Mouse (Mus musculus) intestine, embryonic 16.5 days (tissue): ENCODE measurements around the gene Fgfr2. TPM values are rescaled to one million over a fixed set of nuclear protein-coding genes. Genes with fewer than 3 reads are reported as not detected.

ENCODE experiments used
- ATAC-seq: fragments of 200-750 bp; cut with Nextera tagmentation; 2 replicates; pipeline ENCODE4 v1.8.0; 2017; ENCODE audit warnings: moderate TSS enrichment, moderate library complexity
- H3K27ac ChIP-seq: fragments of 300-500 bp; sonication (generic); 2 replicates; pipeline ENCODE4 v1.5.1; 2014; ENCODE audit warnings: mild to moderate bottlenecking, low read length
- H3K27me3 ChIP-seq: fragments of 300-500 bp; sonication (generic); replicated peaks from 2 replicates; pipeline ENCODE4 v1.6.1; 2014; ENCODE audit warnings: low read length, control low read depth, mixed read lengths; ENCODE audit not compliant: control insufficient read depth, insufficient read depth
- H3K36me3 ChIP-seq: fragments of 300-500 bp; sonication (generic); 2 replicates; pipeline ENCODE4 v1.6.1; 2014; ENCODE audit warnings: low read length, control low read depth; ENCODE audit not compliant: control insufficient read depth, insufficient read depth
- H3K4me1 ChIP-seq: fragments of 300-500 bp; sonication (generic); 2 replicates; pipeline ENCODE4 v1.6.1; 2014; ENCODE audit warnings: low read length, control low read depth, mixed read lengths; ENCODE audit not compliant: control insufficient read depth, insufficient read depth
- H3K4me2 ChIP-seq: fragments of 300-500 bp; sonication (generic); 2 replicates; pipeline ENCODE4 v1.6.1; 2014; ENCODE audit warnings: low read depth, low read length, control low read depth
- H3K4me3 ChIP-seq: fragments of 300-500 bp; sonication (generic); 2 replicates; pipeline ENCODE4 v1.5.1; 2014; ENCODE audit warnings: mild to moderate bottlenecking, low read length
- H3K9ac ChIP-seq: fragments of 300-500 bp; sonication (generic); 2 replicates; pipeline ENCODE4 v1.6.1; 2014; ENCODE audit warnings: low read depth, low read length
- H3K9me3 ChIP-seq: fragments of 300-500 bp; sonication (generic); 2 replicates; pipeline ENCODE4 v1.6.1; 2016; ENCODE audit warnings: low read length, control low read depth; ENCODE audit not compliant: control insufficient read depth
- WGBS: fragments of 180-500 bp; shearing (Covaris S2); extraction: QIAGEN DNeasy Blood & Tissue Kit; methylation state at CpG from one replicate; pipeline ENCODE4 v1.1.7; 2014; 5-methylcytosine and 5-hydroxymethylcytosine counted together
- polyA plus RNA-seq: library from polyadenylated mRNA; unstranded; fragments of >200 nt; fragmentation: Nextera tagmentation; extraction: Ambion mirVana; gene quantifications from 2 replicates; pipeline ENCODE4 v1.2.1, GENCODE M21; 2015

The Fgfr2 gene
- polyA plus RNA-seq, 1 experiment from 2014 or later: 47.3 TPM

GRCm38 (mm10) chr7:132692719-132693118 is 430.4 kb downstream of the Fgfr2 start:
- Histone ChIP-seq H3K4me3 (no peak overlapping the region), H3K4me2 (no peak overlapping the region), H3K9ac (no peak overlapping the region), H3K36me3 (no peaks in the 10 kb centered on the region), H3K27me3 (no peaks in the 10 kb centered on the region), H3K27ac (no peak overlapping the region), H3K4me1 (peaks cover 11% of the 10 kb centered on the region), H3K9me3 (no peaks in the 10 kb centered on the region)
- ATAC-seq: no peak; the same call in 1 of the 2 replicates
- 80% methylated on average over 9 of the region's 9 CpGs for WGBS

- H3K9ac ChIP-seq: no peak overlapping the region
- H3K4me2 ChIP-seq: no peak overlapping the region
- no peaks in the 10 kb centered on the region for H3K9me3 ChIP-seq
- H3K27me3 ChIP-seq: no peaks in the 10 kb centered on the region
- H3K36me3 ChIP-seq: no peaks in the 10 kb centered on the region
- peaks cover 11% of the 10 kb centered on the region for H3K4me1 ChIP-seq
- no peak overlapping the region for H3K4me3 ChIP-seq
- 93% methylated on average over 14 of the region's 14 CpGs for WGBS
- ATAC-seq: no peak
- no peak overlapping the region for H3K27ac ChIP-seq
These were observed 432.3 kb downstream of the Fgfr2 start for GRCm38 (mm10) chr7:132690716-132691472.

DNA sequence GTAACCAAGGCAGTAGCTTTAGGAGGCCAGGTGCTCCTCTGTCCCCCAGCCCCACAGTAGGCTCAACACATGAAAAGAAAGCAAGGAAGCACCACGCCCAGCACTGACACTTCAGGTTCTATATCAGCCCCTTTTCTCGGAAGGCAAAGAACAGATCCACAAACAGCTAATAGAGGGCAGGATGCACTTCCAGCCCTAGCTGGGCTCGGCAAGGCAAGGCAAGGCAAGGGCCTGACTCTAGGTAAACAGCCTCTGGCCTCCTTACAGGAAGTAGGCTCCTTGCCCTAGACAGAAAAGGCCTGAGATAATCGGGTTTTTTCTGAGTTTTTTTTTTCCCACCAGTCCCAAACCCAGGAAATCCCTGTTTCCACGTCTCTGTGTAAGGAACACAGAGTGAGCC is 433.4 kb downstream of the Fgfr2 start:
- no peak overlapping the region for H3K4me3 ChIP-seq
- no peak overlapping the region for H3K9ac ChIP-seq
- no peaks in the 10 kb centered on the region for H3K36me3 ChIP-seq
- no peak for ATAC-seq
- no peak overlapping the region for H3K27ac ChIP-seq
- no peak overlapping the region for H3K4me2 ChIP-seq
- H3K9me3 ChIP-seq: no peaks in the 10 kb centered on the region
- peaks cover 11% of the 10 kb centered on the region for H3K4me1 ChIP-seq
- WGBS: 52% methylated on average over 5 of the region's 5 CpGs
- no peaks in the 10 kb centered on the region for H3K27me3 ChIP-seq

- Histone ChIP-seq H3K9me3 (no peaks in the 10 kb centered on the region), H3K4me1 (peaks cover 11% of the 10 kb centered on the region), H3K27ac (no peak overlapping the region), H3K27me3 (no peaks in the 10 kb centered on the region), H3K9ac (no peak overlapping the region), H3K36me3 (no peaks in the 10 kb centered on the region), H3K4me3 (no peak overlapping the region), H3K4me2 (no peak overlapping the region)
- WGBS: 55% methylated on average over 5 of the region's 5 CpGs
- ATAC-seq: no peak
These were observed 434.4 kb downstream of the Fgfr2 start for GRCm38 (mm10) chr7:132688721-132689120.

DNA sequence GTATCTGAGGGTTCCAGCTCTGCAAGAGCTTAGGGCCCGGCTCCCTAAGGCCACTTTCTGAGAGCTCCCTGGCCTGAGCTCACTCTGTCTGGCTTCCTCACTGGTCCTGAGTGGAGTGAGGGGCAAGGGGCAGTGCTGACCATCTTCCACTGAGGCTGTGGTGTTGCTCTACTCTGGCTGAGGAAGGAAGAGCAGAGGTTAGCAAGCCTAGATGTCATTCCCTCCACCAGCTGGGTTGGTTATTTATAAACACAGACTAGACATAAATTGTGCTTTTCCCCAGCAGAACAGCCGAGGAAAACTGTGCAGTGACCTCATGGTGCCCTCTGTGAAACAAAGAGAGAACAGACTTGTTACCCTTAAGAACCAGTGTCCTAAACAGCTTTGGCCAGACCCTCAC is 435.3 kb downstream of the Fgfr2 start:
- 0 out of 2 replicates have a peak overlapping the region, but pooled peaks have one; percentile 6 for H3K27ac ChIP-seq
- H3K4me1 ChIP-seq: peaks cover 11% of the 10 kb centered on the region
- no peaks in the 10 kb centered on the region for H3K36me3 ChIP-seq
- H3K9ac ChIP-seq: 0 out of 2 replicates have a peak overlapping the region, but pooled peaks have one; percentile 4
- ATAC-seq: no peak
- no peaks in the 10 kb centered on the region for H3K9me3 ChIP-seq
- 35% methylated on average over 2 of the region's 2 CpGs for WGBS
- H3K27me3 ChIP-seq: no peaks in the 10 kb centered on the region
- H3K4me3 ChIP-seq: no peak overlapping the region
- H3K4me2 ChIP-seq: no peak overlapping the region

DNA sequence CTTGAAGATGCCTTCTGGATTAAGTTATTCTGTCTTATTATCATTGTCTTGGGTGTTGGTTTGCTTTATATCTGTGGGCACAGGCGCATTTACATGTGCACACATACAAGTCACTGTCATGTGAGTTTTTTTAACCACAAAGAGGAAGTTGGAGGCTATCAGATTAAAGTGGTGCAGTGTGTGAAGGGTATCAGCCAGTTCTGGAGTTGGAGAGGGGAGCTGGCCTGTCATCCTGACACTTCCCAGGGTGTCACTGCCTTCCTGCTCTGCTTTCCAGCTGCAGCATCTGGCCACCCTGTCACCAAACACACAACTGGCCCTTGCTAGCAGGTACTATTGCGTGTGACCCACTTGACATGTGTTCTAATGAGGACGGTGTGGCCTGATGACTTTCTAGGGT is 436.6 kb downstream of the Fgfr2 start:
- Histone ChIP-seq H3K27me3 (no peaks in the 10 kb centered on the region), H3K9ac (no peak overlapping the region), H3K4me2 (no peak overlapping the region), H3K27ac (no peak overlapping the region), H3K4me3 (no peak overlapping the region), H3K4me1 (peaks cover 11% of the 10 kb centered on the region), H3K36me3 (no peaks in the 10 kb centered on the region), H3K9me3 (no peaks in the 10 kb centered on the region)
- no peak for ATAC-seq
- 86% methylated on average over 3 of the region's 3 CpGs for WGBS

- no peak overlapping the region for H3K4me2 ChIP-seq
- no peaks in the 10 kb centered on the region for H3K36me3 ChIP-seq
- H3K27me3 ChIP-seq: no peaks in the 10 kb centered on the region
- H3K9ac ChIP-seq: no peak overlapping the region
- no peaks in the 10 kb centered on the region for H3K9me3 ChIP-seq
- ATAC-seq: no peak
- no peak overlapping the region for H3K27ac ChIP-seq
- peaks cover 8% of the 10 kb centered on the region for H3K4me1 ChIP-seq
- WGBS: 89% methylated on average over 4 of the region's 4 CpGs
- H3K4me3 ChIP-seq: no peak overlapping the region
These were observed 439.2 kb downstream of the Fgfr2 start for GRCm38 (mm10) chr7:132683923-132684322.

GRCm38 (mm10) chr7:132682901-132683300 is 440.2 kb downstream of the Fgfr2 start:
- Histone ChIP-seq H3K36me3 (no peaks in the 10 kb centered on the region), H3K4me3 (no peak overlapping the region), H3K27me3 (no peaks in the 10 kb centered on the region), H3K4me1 (peaks cover 2% of the 10 kb centered on the region; the same call in 1 of the 2 replicates), H3K27ac (no peak overlapping the region), H3K9me3 (no peaks in the 10 kb centered on the region), H3K4me2 (no peak overlapping the region), H3K9ac (no peak overlapping the region)
- WGBS: 74% methylated on average over 3 of the region's 3 CpGs
- ATAC-seq: no peak

DNA sequence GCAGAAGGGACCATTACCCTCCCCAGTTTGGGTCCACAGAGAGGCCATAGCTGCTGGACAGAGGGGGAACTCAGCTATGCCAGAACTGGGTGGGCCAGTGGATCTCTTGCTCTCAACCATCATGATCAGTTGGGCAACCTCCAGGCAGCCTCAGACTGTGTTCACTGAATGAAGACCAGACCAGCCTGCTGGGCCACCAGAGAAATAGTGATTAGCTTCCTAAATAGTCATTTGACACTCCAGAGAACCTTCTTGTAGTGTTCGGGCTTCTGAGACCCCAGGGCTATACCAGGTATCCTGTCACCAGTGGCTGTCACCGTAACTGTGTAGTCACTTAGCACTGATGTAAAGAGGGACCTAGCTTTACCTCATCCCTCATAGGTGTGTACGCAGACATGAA is 440.8 kb downstream of the Fgfr2 start:
- Histone ChIP-seq H3K4me1 (no peaks in the 10 kb centered on the region), H3K9me3 (no peaks in the 10 kb centered on the region), H3K4me2 (no peak overlapping the region), H3K36me3 (no peaks in the 10 kb centered on the region), H3K27ac (no peak overlapping the region), H3K27me3 (no peaks in the 10 kb centered on the region), H3K4me3 (no peak overlapping the region), H3K9ac (no peak overlapping the region)
- WGBS: 92% methylated on average over 3 of the region's 3 CpGs
- no peak for ATAC-seq

DNA sequence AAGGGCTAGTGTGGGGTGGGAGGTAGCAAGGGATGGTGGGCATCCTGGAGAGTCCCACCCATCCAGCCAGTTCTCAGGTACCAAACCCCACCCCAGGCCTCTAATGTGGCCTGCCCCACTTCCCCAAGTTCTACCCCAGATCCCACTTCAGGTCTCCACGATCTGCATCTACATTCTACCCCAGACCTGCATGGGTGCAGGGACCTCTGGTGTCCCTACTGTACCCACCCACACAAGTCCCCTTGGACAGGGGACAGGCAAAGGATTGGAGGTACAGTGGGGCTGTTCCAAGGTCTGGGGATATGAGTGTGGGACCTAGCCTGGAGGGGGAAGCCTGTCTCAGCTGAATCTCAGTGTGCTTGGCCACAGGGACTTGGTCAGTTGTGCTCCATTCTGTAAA is 441.3 kb downstream of the Fgfr2 start:
- no peaks in the 10 kb centered on the region for H3K36me3 ChIP-seq
- no peak overlapping the region for H3K4me2 ChIP-seq
- no peak overlapping the region for H3K4me3 ChIP-seq
- 76% methylated on average over 1 of the region's 1 CpGs for WGBS
- H3K27ac ChIP-seq: no peak overlapping the region
- H3K9ac ChIP-seq: no peak overlapping the region
- H3K9me3 ChIP-seq: no peaks in the 10 kb centered on the region
- no peaks in the 10 kb centered on the region for H3K4me1 ChIP-seq
- no peak for ATAC-seq
- no peaks in the 10 kb centered on the region for H3K27me3 ChIP-seq
